Mouse (Mus musculus) MEL (cell line): Measurements from ENCODE around the gene Nop2. TPM values are rescaled to one million over a fixed set of nuclear protein-coding genes. Genes with fewer than 3 reads are reported as not detected.
A peak's percentile ranks its signal among the peaks of the same experiment; 100 is the strongest.

Experiments
- DNase-seq: peaks from one replicate; pipeline ENCODE4 v3.0.0; 2011; ENCODE audit warnings: low read depth, low spot score
- H3K27ac ChIP-seq: 2 replicates; pipeline ENCODE4 v1.5.1; 2012; ENCODE audit warnings: low read depth, mild to moderate bottlenecking, control low read depth, low read length, moderate library complexity; ENCODE audit not compliant: control insufficient read depth
- H3K27me3 ChIP-seq, 2 experiments: fragments of 150-350 bp in 1 of 2; sonication (generic) in 1 of 2; 2 replicates each; pipeline ENCODE4 v1.6.1; 2012; ENCODE audit warnings: low read length in 2 of 2, mild to moderate bottlenecking in 2 of 2, improper control_type of control experiment in 1 of 2, moderate library complexity in 1 of 2; ENCODE audit not compliant: insufficient read depth in 2 of 2, control insufficient read depth in 1 of 2
- H3K36me3 ChIP-seq, 2 experiments: 2 replicates each; pipeline ENCODE4 v1.6.1; 2012 to 2014; ENCODE audit warnings: low read length in 2 of 2, improper control_type of control experiment in 1 of 2, inconsistent platforms in 1 of 2, mild to moderate bottlenecking in 1 of 2; ENCODE audit not compliant: insufficient read depth in 2 of 2, control insufficient read depth in 1 of 2
- H3K4me1 ChIP-seq, 2 experiments: fragments of 150-350 bp in 1 of 2; sonication (generic) in 1 of 2; 2 replicates each; pipeline ENCODE4 v1.6.1; 2012; ENCODE audit warnings: low read length in 2 of 2, improper control_type of control experiment in 1 of 2, mild to moderate bottlenecking in 1 of 2; ENCODE audit not compliant: insufficient read depth in 2 of 2, control insufficient read depth in 1 of 2
- H3K4me3 ChIP-seq, 2 experiments: fragments of 150-350 bp in 1 of 2; sonication (generic) in 1 of 2; 2 replicates each; pipeline ENCODE4 v1.5.1; 2012; ENCODE audit warnings: low read depth in 2 of 2, low read length in 2 of 2, mild to moderate bottlenecking in 2 of 2, moderate library complexity in 2 of 2, control low read depth in 1 of 2, improper control_type of control experiment in 1 of 2; ENCODE audit not compliant: control insufficient read depth in 1 of 2, insufficient read depth in 1 of 2
- H3K79me2 ChIP-seq: 2 replicates; pipeline ENCODE4 v1.6.1; 2012; ENCODE audit warnings: mild to moderate bottlenecking, low read length, moderate library complexity; ENCODE audit not compliant: control insufficient read depth, poor library complexity, insufficient read depth
- H3K9ac ChIP-seq: 2 replicates; pipeline ENCODE4 v1.6.1; 2012; ENCODE audit warnings: low read depth, mild to moderate bottlenecking, control low read depth, low read length, moderate library complexity; ENCODE audit not compliant: control insufficient read depth, poor library complexity, severe bottlenecking
- H3K9me3 ChIP-seq: fragments of 150-350 bp; sonication (generic); replicated peaks from 2 replicates; pipeline ENCODE4 v1.6.1; 2012; ENCODE audit warnings: mild to moderate bottlenecking, low read length, improper control_type of control experiment, moderate library complexity; ENCODE audit not compliant: insufficient read depth
- BHLHE40 ChIP-seq: IDR thresholded peaks from 2 replicates; pipeline ENCODE4 v1.6.1; 2012; ENCODE audit warnings: low read depth, mild to moderate bottlenecking, inconsistent platforms, low read length, improper control_type of control experiment, borderline replicate concordance
- CHD1 ChIP-seq: IDR thresholded peaks from 2 replicates; pipeline ENCODE4 v1.6.1; 2012; ENCODE audit warnings: low read depth, mild to moderate bottlenecking, inconsistent platforms, low read length, improper control_type of control experiment
- CHD2 ChIP-seq: IDR thresholded peaks from 2 replicates; pipeline ENCODE4 v1.6.1; 2011; ENCODE audit warnings: low read length, improper control_type of control experiment
- E2F4 ChIP-seq: IDR thresholded peaks from 2 replicates; pipeline ENCODE4 v1.6.1; 2011; ENCODE audit warnings: low read depth, low read length, improper control_type of control experiment, borderline replicate concordance
- ELF1 ChIP-seq: IDR thresholded peaks from 2 replicates; pipeline ENCODE4 v1.6.1; 2014; ENCODE audit warnings: low read depth, mild to moderate bottlenecking, inconsistent platforms, low read length, improper control_type of control experiment, moderate library complexity
- EP300 ChIP-seq, 2 experiments: IDR thresholded peaks; 2 replicates each; pipeline ENCODE4 v1.6.1; 2011; ENCODE audit warnings: improper control_type of control experiment in 2 of 2, low read length in 2 of 2, low read depth in 1 of 2, mild to moderate bottlenecking in 1 of 2
- JUND ChIP-seq: IDR thresholded peaks from 2 replicates; pipeline ENCODE4 v1.6.1; 2011; ENCODE audit warnings: low read depth, mild to moderate bottlenecking, improper control_type of control experiment, low read length
- KAT2A ChIP-seq: conservative IDR thresholded peaks from 2 replicates; pipeline ENCODE4 v1.6.1; 2012; ENCODE audit warnings: low read depth, low read length, improper control_type of control experiment, inconsistent platforms
- MAX ChIP-seq: IDR thresholded peaks from 2 replicates; pipeline ENCODE4 v1.6.1; 2011; ENCODE audit warnings: low read length, improper control_type of control experiment
- MAZ ChIP-seq: IDR thresholded peaks from 2 replicates; pipeline ENCODE4 v1.6.1; 2012; ENCODE audit warnings: low read depth, mild to moderate bottlenecking, inconsistent platforms, low read length, improper control_type of control experiment
- MEF2A ChIP-seq: IDR thresholded peaks from 2 replicates; pipeline ENCODE4 v1.6.1; 2014; ENCODE audit warnings: low read depth, mild to moderate bottlenecking, inconsistent platforms, low read length, improper control_type of control experiment; ENCODE audit not compliant: poor library complexity, insufficient replicate concordance, severe bottlenecking; ENCODE audit errors: extremely low read depth
- MXI1 ChIP-seq: IDR thresholded peaks from 2 replicates; pipeline ENCODE4 v1.6.1; 2011; ENCODE audit warnings: mild to moderate bottlenecking, low read depth, low read length, improper control_type of control experiment
- MYC ChIP-seq: IDR thresholded peaks from 2 replicates; pipeline ENCODE4 v1.6.1; 2011; ENCODE audit warnings: low read depth, mild to moderate bottlenecking, low read length, improper control_type of control experiment, moderate library complexity
- NELFE ChIP-seq: IDR thresholded peaks from 2 replicates; pipeline ENCODE4 v1.6.1; 2011; ENCODE audit warnings: low read depth, low read length, improper control_type of control experiment
- NRF1 ChIP-seq: IDR thresholded peaks from 2 replicates; pipeline ENCODE4 v1.6.1; 2014; ENCODE audit warnings: low read depth, mild to moderate bottlenecking, inconsistent platforms, low read length, improper control_type of control experiment, moderate library complexity; ENCODE audit not compliant: poor library complexity, insufficient read depth, severe bottlenecking
- POLR2A ChIP-seq, 2 experiments: IDR thresholded peaks; 2 replicates each; pipeline ENCODE4 v1.6.1; 2011 to 2012; ENCODE audit warnings: low read length in 2 of 2, mild to moderate bottlenecking in 2 of 2, control low read depth in 1 of 2, improper control_type of control experiment in 1 of 2, low read depth in 1 of 2, moderate library complexity in 1 of 2; ENCODE audit not compliant: control insufficient read depth in 1 of 2, insufficient read depth in 1 of 2, poor library complexity in 1 of 2
- RAD21 ChIP-seq: IDR thresholded peaks from 2 replicates; pipeline ENCODE4 v1.6.1; 2011; ENCODE audit warnings: mild to moderate bottlenecking, low read depth, low read length, improper control_type of control experiment
- RCOR1 ChIP-seq: IDR thresholded peaks from 2 replicates; pipeline ENCODE4 v1.6.1; 2012; ENCODE audit warnings: low read depth, mild to moderate bottlenecking, inconsistent platforms, low read length, improper control_type of control experiment
- SIN3A ChIP-seq: IDR thresholded peaks from 2 replicates; pipeline ENCODE4 v1.6.1; 2012; ENCODE audit warnings: low read length, improper control_type of control experiment, inconsistent platforms
- TAL1 ChIP-seq: IDR thresholded peaks from 2 replicates; pipeline ENCODE4 v1.6.1; 2012; ENCODE audit warnings: mild to moderate bottlenecking, inconsistent platforms, low read length, moderate library complexity, mixed read lengths
- TBP ChIP-seq: IDR thresholded peaks from 2 replicates; pipeline ENCODE4 v1.8.0; 2011; ENCODE audit warnings: low read depth, low read length, improper control_type of control experiment
- TCF12 ChIP-seq: IDR thresholded peaks from 2 replicates; pipeline ENCODE4 v1.6.1; 2014; ENCODE audit warnings: low read depth, mild to moderate bottlenecking, inconsistent platforms, low read length, improper control_type of control experiment, moderate library complexity
- USF1 ChIP-seq: IDR thresholded peaks from 2 replicates; pipeline ENCODE4 v1.6.1; 2014; ENCODE audit warnings: low read depth, mild to moderate bottlenecking, inconsistent platforms, low read length, improper control_type of control experiment, moderate library complexity
- USF2 ChIP-seq, 2 experiments: IDR thresholded peaks; 2 replicates each; pipeline ENCODE4 v1.6.1; 2011 to 2012; ENCODE audit warnings: improper control_type of control experiment in 2 of 2, low read length in 2 of 2, borderline replicate concordance in 1 of 2, inconsistent platforms in 1 of 2, low read depth in 1 of 2, mild to moderate bottlenecking in 1 of 2; ENCODE audit not compliant: insufficient read depth in 1 of 2
- ZKSCAN1 ChIP-seq: IDR thresholded peaks from 2 replicates; pipeline ENCODE4 v1.6.1; 2012; ENCODE audit warnings: low read depth, mild to moderate bottlenecking, inconsistent platforms, low read length, improper control_type of control experiment, moderate library complexity
- polyA plus RNA-seq, 2 experiments: library from polyadenylated mRNA; stranded (reverse) in 1 of 2; unstranded in 1 of 2; fragments of >175 nt in 1 of 2; fragments of >200 nt in 1 of 2; gene quantifications; 2 replicates each; pipeline versions ENCODE4 v1.2.1 to v1.2.4; 2012; ENCODE audit warnings: low replicate concordance in 2 of 2, low read depth in 1 of 2; ENCODE audit not compliant: insufficient read length in 2 of 2, insufficient read depth in 1 of 2, missing spikeins in 1 of 2
- total RNA-seq: library from RNA; depleted of rRNA; stranded (reverse); fragments of 300-350 nt; gene quantifications from 2 replicates; pipeline ENCODE4 v1.2.3, GENCODE M21; 2012

Nop2 gene
- total and polyA plus RNA-seq, 3 experiments: 221 to 337 (median 263) TPM

GRCm38 (mm10) chr6:125163801-125164657, 32.3 kb downstream of the Nop2 start:
- H3K36me3 ChIP-seq: peaks cover 0 to 36% of the 10 kb centered on the region in 2 experiments; a peak in 3 of 4 replicates
- H3K79me2 ChIP-seq: peaks cover 24% of the 10 kb centered on the region
- no peaks in the 10 kb centered on the region for H3K9me3 ChIP-seq
- H3K4me3 ChIP-seq: peak overlapping the region; percentile 64 to 74
- H3K27me3 ChIP-seq: no peaks in the 10 kb centered on the region
- peak overlapping the region; percentile 83 for H3K27ac ChIP-seq
- TF ChIP-seq KAT2A (no peak), POLR2A (IDR thresholded peaks at IDR 0.05; ENCODE audit: control insufficient read depth in 1 of 2, insufficient read depth in 1 of 2, low read depth in 1 of 2, low read length in 2 of 2, poor library complexity in 1 of 2) (0 out of 4 replicates have a peak, but pooled peaks of 1 of the 2 experiments have one; percentile 16), TBP (no peak), EP300 (IDR thresholded peaks at IDR 0.05; ENCODE audit: low read depth in 1 of 2, low read length in 2 of 2) (0 out of 4 replicates have a peak, but pooled peaks of 1 of the 2 experiments have one; percentile 23), MEF2A (no peak), RCOR1 (0 out of 2 replicates have a peak, but pooled peaks have one; percentile 25), SIN3A (no peak), CHD1 (no peak; the same call in 1 of the 2 replicates), MAX (0 out of 2 replicates have a peak, but pooled peaks have one; percentile 33), NELFE (0 out of 2 replicates have a peak, but pooled peaks have one; percentile 17), NRF1 (no peak), MXI1 (no peak; the same call in 1 of the 2 replicates)
- H3K4me1 ChIP-seq: peaks cover 3 to 42% of the 10 kb centered on the region in 2 experiments
- DNase-seq: peak; percentile 56
- H3K9ac ChIP-seq: peak overlapping the region; percentile 94

- H3K4me3 ChIP-seq: peak overlapping the region; percentile 64 to 74
- peaks cover 24% of the 10 kb centered on the region for H3K79me2 ChIP-seq
- H3K36me3 ChIP-seq: peaks cover 0 to 30% of the 10 kb centered on the region in 2 experiments; a peak in 3 of 4 replicates
- peak; percentile 74 for DNase-seq
- H3K27ac ChIP-seq: peak overlapping the region; percentile 83
- no peaks in the 10 kb centered on the region for H3K27me3 ChIP-seq
- H3K9ac ChIP-seq: peak overlapping the region; percentile 94
- H3K9me3 ChIP-seq: no peaks in the 10 kb centered on the region
- TF ChIP-seq POLR2A (IDR thresholded peaks at IDR 0.05; ENCODE audit: control insufficient read depth in 1 of 2, insufficient read depth in 1 of 2, low read depth in 1 of 2, low read length in 2 of 2, poor library complexity in 1 of 2) (peak in 1 of 2 experiments; percentile 19; a peak in 2 of 4 replicates), KAT2A (no peak), TCF12 (no peak), TAL1 (no peak), MYC (no peak), RAD21 (no peak), MAZ (no peak), USF2 (IDR thresholded peaks at IDR 0.05; ENCODE audit: borderline replicate concordance in 1 of 2, insufficient read depth in 1 of 2, low read depth in 1 of 2, low read length in 2 of 2) (peak in 1 of 2 experiments; percentile 39; a peak in 1 of 4 replicates), BHLHE40 (peak; percentile 84), USF1 (peak; percentile 93), E2F4 (peak; percentile 87; the same call in 1 of the 2 replicates), JUND (no peak), MEF2A (no peak), EP300 (IDR thresholded peaks at IDR 0.05; ENCODE audit: low read depth in 1 of 2, low read length in 2 of 2) (no peak), ELF1 (no peak), ZKSCAN1 (no peak), CHD2 (no peak), MAX (peak; percentile 71)
- H3K4me1 ChIP-seq: peaks cover 3 to 35% of the 10 kb centered on the region in 2 experiments
Measured at GRCm38 (mm10) chr6:125164672-125165327, 33.1 kb downstream of the Nop2 start.
